Mouse (Mus musculus) spleen, adult 2 months (tissue): ENCODE results near the gene Ctla4.

Source experiments
- CTCF ChIP-seq: fragments of 200-500 bp; IDR thresholded peaks from 2 replicates; pipeline ENCODE4 v1.5.1; 2011; ENCODE audit warnings: mild to moderate bottlenecking, inconsistent platforms; ENCODE audit not compliant: insufficient read depth, insufficient read length, insufficient replicate concordance; ENCODE audit errors: extremely low read depth
- POLR2A ChIP-seq: fragments of 200-500 bp; IDR thresholded peaks from 2 replicates; pipeline ENCODE4 v1.6.1; 2011; ENCODE audit warnings: low read depth, low read length, inconsistent platforms

DNA sequence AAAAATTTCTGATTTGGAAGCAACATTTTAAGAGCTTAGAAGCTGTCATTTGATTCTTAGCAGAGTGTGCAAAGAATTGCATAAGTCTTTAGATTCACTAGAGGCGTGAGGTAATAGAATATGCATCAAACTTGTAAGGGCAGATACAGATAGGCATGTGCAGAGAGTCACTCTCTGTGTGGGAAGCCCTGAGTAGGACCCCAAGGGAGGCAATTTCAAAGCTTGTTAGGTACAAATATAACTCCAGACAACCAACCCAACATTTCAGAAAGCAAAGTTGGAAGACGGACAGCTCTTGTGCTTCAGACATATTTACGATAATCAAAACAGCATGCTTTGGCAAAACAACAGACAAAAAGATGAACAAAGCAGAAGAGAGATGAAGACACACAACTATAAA, 68.4 kb downstream of the Ctla4 start:
- no peak for TF ChIP-seq CTCF
- TF ChIP-seq POLR2A: no peak
